In the genomic region with DNA sequence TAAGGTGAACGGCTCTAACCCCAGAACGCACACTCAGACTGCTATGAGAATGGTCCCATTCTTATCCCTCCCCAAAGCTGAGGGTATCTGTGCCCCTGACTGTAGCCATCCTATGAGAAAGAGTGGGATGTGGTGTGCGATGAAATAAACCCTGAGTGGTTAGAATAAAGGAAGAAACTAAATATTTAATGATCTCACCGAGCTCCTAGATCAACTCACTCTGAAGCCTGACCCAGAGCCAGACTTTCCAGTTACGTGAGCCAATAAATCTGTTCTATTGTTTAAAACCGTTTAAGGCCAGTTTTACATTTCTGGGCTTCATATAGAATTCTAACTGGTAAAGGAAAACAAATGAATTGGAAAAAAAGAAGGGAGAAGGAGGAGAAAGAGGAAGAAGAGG, we compare ENCODE assay signal across 19 mouse cellular contexts.
"Had no signal": no experiment of that assay in that cellular context is flagged by ENCODE, and none has a peak within 500 bp of the region (broad histone marks: within the 10 kb centered on the region; RNA-seq: fewer than 3 reads in every experiment).

No protein-coding gene starts in this region.

- H3K4me1 ChIP-seq: midbrain, embryonic 10.5 days; midbrain, embryonic 12.5 days; neural tube, embryonic 15.5 days had no signal

- H3K27me3 ChIP-seq: lung, embryonic 15.5 days; midbrain, embryonic 12.5 days; neural tube, embryonic 13.5 days; neural tube, embryonic 15.5 days; stomach, embryonic 15.5 days had no signal

- ATAC-seq: lung, postnatal 0 days; midbrain, embryonic 16.5 days had no signal

- H3K4me3 ChIP-seq: lung, embryonic 15.5 days; midbrain, embryonic 10.5 days; midbrain, embryonic 12.5 days; myocyte; neural tube, embryonic 13.5 days; neural tube, embryonic 15.5 days; stomach, embryonic 15.5 days had no signal

- DNase-seq: lung, adult 18-20 months; lung, postnatal 14 days; lung, postnatal 4 days; midbrain, embryonic 14.5 days; retina, postnatal 1 day; right cerebral cortex, adult 18-20 months; thymus, adult 2 months; thymus, postnatal 25 days; thymus, postnatal 4 days had no signal

- H3K36me3 ChIP-seq: lung, embryonic 15.5 days; stomach, embryonic 15.5 days had no signal

- H3K9ac ChIP-seq: liver, embryonic 14.5 days; lung, embryonic 15.5 days; midbrain, embryonic 12.5 days; neural tube, embryonic 13.5 days; neural tube, embryonic 15.5 days; stomach, embryonic 15.5 days had no signal

- H3K4me2 ChIP-seq: lung, embryonic 15.5 days; midbrain, embryonic 12.5 days; neural tube, embryonic 13.5 days; neural tube, embryonic 15.5 days; stomach, embryonic 15.5 days had no signal

- H3K9me3 ChIP-seq: lung, embryonic 15.5 days; midbrain, embryonic 10.5 days; midbrain, embryonic 12.5 days; neural tube, embryonic 13.5 days; neural tube, embryonic 15.5 days; stomach, embryonic 15.5 days had no signal

- H3K27ac ChIP-seq: liver, embryonic 14.5 days; lung, embryonic 15.5 days; midbrain, embryonic 10.5 days; midbrain, embryonic 12.5 days; neural tube, embryonic 13.5 days; neural tube, embryonic 15.5 days; stomach, embryonic 15.5 days had no signal
